Mouse (Mus musculus): ENCODE measurements around the gene Ipmk. TPM values are rescaled to one million over a fixed set of nuclear protein-coding genes. Genes with fewer than 3 reads are reported as not detected.

The Ipmk gene
- polyA plus RNA-seq (2015; fragmentation: Nextera tagmentation; extraction: Ambion mirVana): 17.9 and 18.2 TPM in 2 replicates

GRCm38 (mm10) chr10:71347509-71347949, at the start of gene Ipmk:
TSS of gene Ipmk (plus strand) at chr10:71347763.
- ATAC-seq (replicated peaks): peak; percentile 91
- no peaks in the 10 kb centered on the region for H3K27me3 ChIP-seq (replicated peaks)
- peak within 1 kb of the TSS; percentile 81 for H3K4me3 ChIP-seq
- peak within 1 kb of the TSS; percentile 90 for H3K27ac ChIP-seq
- WGBS: 0% methylated on average over 48 of the region's 49 CpGs
- H3K4me2 ChIP-seq: peak within 1 kb of the TSS; percentile 93
- no peaks in the 10 kb centered on the region for H3K9me3 ChIP-seq
- H3K9ac ChIP-seq: peak within 1 kb of the TSS; percentile 92
- peaks cover 45% of the 10 kb centered on the region for H3K4me1 ChIP-seq
- H3K36me3 ChIP-seq (replicated peaks): 0 out of 2 replicates have a peak, but pooled peaks cover 7% of the 10 kb centered on the region

GRCm38 (mm10) chr10:71300161-71300560, 47.4 kb upstream of the Ipmk start:
- no peaks in the 10 kb centered on the region for H3K36me3 ChIP-seq (replicated peaks)
- no peak overlapping the region for H3K9ac ChIP-seq
- no peak overlapping the region for H3K4me3 ChIP-seq
- no peaks in the 10 kb centered on the region for H3K4me1 ChIP-seq
- WGBS: 83% methylated on average over 16 of the region's 16 CpGs
- ATAC-seq (replicated peaks): no peak
- no peaks in the 10 kb centered on the region for H3K27me3 ChIP-seq (replicated peaks)
- no peaks in the 10 kb centered on the region for H3K9me3 ChIP-seq
- no peak overlapping the region for H3K27ac ChIP-seq
- H3K4me2 ChIP-seq: no peak overlapping the region

GRCm38 (mm10) chr10:71302490-71302889, 45.1 kb upstream of the Ipmk start:
- WGBS: 26% methylated on average over 5 of the region's 5 CpGs
- Histone ChIP-seq H3K4me3 (no peak overlapping the region), H3K27me3 (replicated peaks) (no peaks in the 10 kb centered on the region), H3K4me1 (no peaks in the 10 kb centered on the region), H3K9me3 (no peaks in the 10 kb centered on the region), H3K4me2 (no peak overlapping the region), H3K36me3 (replicated peaks) (no peaks in the 10 kb centered on the region), H3K9ac (no peak overlapping the region), H3K27ac (no peak overlapping the region)
- ATAC-seq (replicated peaks): no peak

- Histone ChIP-seq H3K9ac (no peak overlapping the region), H3K36me3 (replicated peaks) (no peaks in the 10 kb centered on the region), H3K9me3 (no peaks in the 10 kb centered on the region), H3K27me3 (replicated peaks) (no peaks in the 10 kb centered on the region), H3K27ac (no peak overlapping the region), H3K4me1 (no peaks in the 10 kb centered on the region), H3K4me3 (no peak overlapping the region), H3K4me2 (peak overlapping the region; percentile 25)
- ATAC-seq (replicated peaks): 0 out of 2 replicates have a peak, but pooled peaks have one; percentile 20
- 29% methylated on average over 6 of the region's 6 CpGs for WGBS
These were observed 41.4 kb upstream of the Ipmk start for GRCm38 (mm10) chr10:71306190-71306589.

- Histone ChIP-seq H3K9me3 (no peaks in the 10 kb centered on the region), H3K4me3 (no peak overlapping the region), H3K36me3 (replicated peaks) (no peaks in the 10 kb centered on the region), H3K27me3 (replicated peaks) (no peaks in the 10 kb centered on the region), H3K9ac (no peak overlapping the region), H3K4me2 (no peak overlapping the region), H3K27ac (no peak overlapping the region), H3K4me1 (no peaks in the 10 kb centered on the region)
- no peak for ATAC-seq (replicated peaks)
- WGBS: 72% methylated on average over 6 of the region's 6 CpGs
These were observed 40.8 kb upstream of the Ipmk start for GRCm38 (mm10) chr10:71306759-71307158.

- H3K9ac ChIP-seq: no peak overlapping the region
- ATAC-seq (replicated peaks): no peak
- no peak overlapping the region for H3K4me2 ChIP-seq
- 95% methylated on average over 5 of the region's 5 CpGs for WGBS
- H3K4me3 ChIP-seq: no peak overlapping the region
- no peaks in the 10 kb centered on the region for H3K36me3 ChIP-seq (replicated peaks)
- no peaks in the 10 kb centered on the region for H3K9me3 ChIP-seq
- no peaks in the 10 kb centered on the region for H3K4me1 ChIP-seq
- no peak overlapping the region for H3K27ac ChIP-seq
- no peaks in the 10 kb centered on the region for H3K27me3 ChIP-seq (replicated peaks)
These were observed 39.4 kb upstream of the Ipmk start for GRCm38 (mm10) chr10:71308199-71308598.

- Histone ChIP-seq H3K4me3 (no peak overlapping the region), H3K27me3 (replicated peaks) (no peaks in the 10 kb centered on the region), H3K4me1 (no peaks in the 10 kb centered on the region), H3K27ac (no peak overlapping the region), H3K9me3 (no peaks in the 10 kb centered on the region), H3K36me3 (replicated peaks) (no peaks in the 10 kb centered on the region), H3K9ac (no peak overlapping the region), H3K4me2 (no peak overlapping the region)
- no peak for ATAC-seq (replicated peaks)
- WGBS: 48% methylated on average over 3 of the region's 3 CpGs
These were observed 37.3 kb upstream of the Ipmk start for GRCm38 (mm10) chr10:71310288-71310687.

GRCm38 (mm10) chr10:71314596-71314995, 33.0 kb upstream of the Ipmk start:
- Histone ChIP-seq H3K27me3 (replicated peaks) (no peaks in the 10 kb centered on the region), H3K9me3 (no peaks in the 10 kb centered on the region), H3K9ac (no peak overlapping the region), H3K36me3 (replicated peaks) (no peaks in the 10 kb centered on the region), H3K4me1 (no peaks in the 10 kb centered on the region), H3K4me3 (no peak overlapping the region), H3K4me2 (no peak overlapping the region), H3K27ac (no peak overlapping the region)
- ATAC-seq (replicated peaks): no peak
- 89% methylated on average over 3 of the region's 3 CpGs for WGBS

- Histone ChIP-seq H3K4me3 (no peak overlapping the region), H3K9ac (no peak overlapping the region), H3K4me1 (no peaks in the 10 kb centered on the region), H3K27me3 (replicated peaks) (no peaks in the 10 kb centered on the region), H3K9me3 (no peaks in the 10 kb centered on the region), H3K27ac (no peak overlapping the region), H3K4me2 (no peak overlapping the region), H3K36me3 (replicated peaks) (no peaks in the 10 kb centered on the region)
- ATAC-seq (replicated peaks): no peak
- 84% methylated on average over 11 of the region's 11 CpGs for WGBS
These were observed 31.5 kb upstream of the Ipmk start for GRCm38 (mm10) chr10:71316056-71316455.

GRCm38 (mm10) chr10:71316497-71316896, 31.1 kb upstream of the Ipmk start:
- H3K9me3 ChIP-seq: no peaks in the 10 kb centered on the region
- H3K4me1 ChIP-seq: no peaks in the 10 kb centered on the region
- ATAC-seq (replicated peaks): no peak
- H3K27ac ChIP-seq: no peak overlapping the region
- no peaks in the 10 kb centered on the region for H3K27me3 ChIP-seq (replicated peaks)
- H3K36me3 ChIP-seq (replicated peaks): no peaks in the 10 kb centered on the region
- H3K9ac ChIP-seq: no peak overlapping the region
- no peak overlapping the region for H3K4me2 ChIP-seq
- H3K4me3 ChIP-seq: no peak overlapping the region
- 72% methylated on average over 7 of the region's 7 CpGs for WGBS

- Histone ChIP-seq H3K4me3 (no peak overlapping the region), H3K27ac (no peak overlapping the region), H3K27me3 (replicated peaks) (no peaks in the 10 kb centered on the region), H3K4me2 (no peak overlapping the region), H3K4me1 (no peaks in the 10 kb centered on the region), H3K9me3 (no peaks in the 10 kb centered on the region), H3K9ac (no peak overlapping the region), H3K36me3 (replicated peaks) (no peaks in the 10 kb centered on the region)
- no peak for ATAC-seq (replicated peaks)
- 86% methylated on average over 8 of the region's 8 CpGs for WGBS
These were observed 23.9 kb upstream of the Ipmk start for GRCm38 (mm10) chr10:71323669-71324068.

- Histone ChIP-seq H3K27me3 (replicated peaks) (no peaks in the 10 kb centered on the region), H3K27ac (no peak overlapping the region), H3K36me3 (replicated peaks) (peaks cover 6% of the 10 kb centered on the region; the same call in 1 of the 2 replicates), H3K9ac (no peak overlapping the region), H3K4me2 (no peak overlapping the region), H3K4me3 (no peak overlapping the region), H3K4me1 (no peaks in the 10 kb centered on the region), H3K9me3 (no peaks in the 10 kb centered on the region)
- ATAC-seq (replicated peaks): no peak
- WGBS: 82% methylated on average over 7 of the region's 7 CpGs
These were observed 21.4 kb upstream of the Ipmk start for GRCm38 (mm10) chr10:71326123-71326522.

- H3K36me3 ChIP-seq (replicated peaks): peaks cover 6% of the 10 kb centered on the region; the same call in 1 of the 2 replicates
- no peak overlapping the region for H3K27ac ChIP-seq
- no peak overlapping the region for H3K9ac ChIP-seq
- 14% methylated on average over 7 of the region's 7 CpGs for WGBS
- no peaks in the 10 kb centered on the region for H3K4me1 ChIP-seq
- ATAC-seq (replicated peaks): no peak; the same call in 1 of the 2 replicates
- H3K4me3 ChIP-seq: no peak overlapping the region
- H3K4me2 ChIP-seq: no peak overlapping the region
- H3K27me3 ChIP-seq (replicated peaks): no peaks in the 10 kb centered on the region
- no peaks in the 10 kb centered on the region for H3K9me3 ChIP-seq
These were observed 20.8 kb upstream of the Ipmk start for GRCm38 (mm10) chr10:71326789-71327188.
